Mouse (Mus musculus) kidney, adult 9 months (tissue): ENCODE data around the gene Vmn2r78.
"Not testable (repeated sequence)": the region's sequence is repeated elsewhere in the genome, so short reads cannot be mapped to it uniquely, and the experiment has no call there.

Experiments
- DNase-seq: peaks from one replicate; pipeline ENCODE4 v3.0.0; 2022

The Vmn2r78 gene

DNA sequence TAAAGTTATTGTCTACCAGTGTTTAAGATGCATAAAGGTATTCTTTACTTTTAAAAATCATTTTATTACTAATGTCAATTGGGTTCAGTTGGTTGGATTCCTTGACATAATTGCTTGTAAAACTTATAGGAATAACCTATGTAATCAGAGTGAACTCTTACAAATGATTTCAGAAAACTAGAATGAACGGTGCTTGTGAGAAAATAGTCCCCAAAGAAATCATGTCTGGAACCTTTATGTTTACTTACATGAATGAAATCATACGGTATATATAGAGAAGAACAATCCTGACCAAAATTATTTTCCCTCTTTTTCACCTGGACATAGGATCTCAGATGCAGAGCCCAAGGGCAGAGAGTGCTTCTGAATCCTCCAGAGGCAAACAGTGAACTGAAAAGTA lies at the start of gene Vmn2r78:
Gene Vmn2r78 (plus strand): TSS at position 301 of the 400 bp plus-strand sequence.
- not testable (repeated sequence) for DNase-seq

DNA sequence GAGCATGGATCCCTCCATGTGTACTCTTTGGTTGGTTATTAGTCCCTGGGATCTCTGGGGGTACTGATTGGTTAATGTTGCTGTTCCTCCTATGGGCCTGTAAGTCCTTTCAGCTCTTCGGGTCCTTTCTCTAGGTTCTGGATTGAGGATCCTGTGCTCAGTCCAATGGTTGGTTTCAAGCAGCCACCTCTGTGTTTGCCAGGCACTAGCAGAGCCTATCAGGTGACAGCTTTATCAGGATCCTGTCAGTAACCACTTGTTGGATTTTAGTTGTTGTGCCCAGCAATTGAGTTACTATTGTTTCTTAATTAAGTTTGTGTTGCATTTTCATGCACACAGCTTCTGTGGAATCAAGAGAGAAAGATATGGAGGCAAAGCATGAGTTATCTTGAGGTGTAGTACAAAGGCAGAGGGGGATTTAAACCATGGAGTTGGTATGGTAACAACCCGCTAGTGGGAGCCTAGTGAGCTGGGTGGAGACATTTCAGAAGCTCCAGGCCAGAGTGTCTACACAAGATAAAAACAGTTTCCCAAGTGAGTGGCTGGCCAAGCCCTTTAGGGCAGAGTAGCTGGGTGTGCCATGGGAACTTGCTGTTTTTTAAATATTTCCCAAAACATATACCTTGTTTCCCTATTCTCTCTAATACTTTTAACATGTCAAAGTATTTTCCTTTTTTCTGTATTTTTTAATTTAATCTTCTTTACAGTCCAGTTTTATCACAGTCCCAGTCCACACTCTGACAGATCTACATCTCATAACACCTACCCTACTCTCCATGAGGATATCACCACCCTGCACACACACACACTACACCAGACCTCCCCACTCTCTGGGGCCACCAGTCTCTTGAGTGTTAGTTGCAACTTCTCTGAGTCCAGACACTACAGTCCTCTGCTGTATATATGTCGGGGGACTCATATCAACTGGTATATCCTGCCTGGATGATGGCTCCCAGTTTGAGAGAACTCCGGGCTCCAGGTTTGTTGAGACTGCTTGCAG lies 25.1 kb upstream of the Vmn2r78 start:
- no peak for DNase-seq

DNA sequence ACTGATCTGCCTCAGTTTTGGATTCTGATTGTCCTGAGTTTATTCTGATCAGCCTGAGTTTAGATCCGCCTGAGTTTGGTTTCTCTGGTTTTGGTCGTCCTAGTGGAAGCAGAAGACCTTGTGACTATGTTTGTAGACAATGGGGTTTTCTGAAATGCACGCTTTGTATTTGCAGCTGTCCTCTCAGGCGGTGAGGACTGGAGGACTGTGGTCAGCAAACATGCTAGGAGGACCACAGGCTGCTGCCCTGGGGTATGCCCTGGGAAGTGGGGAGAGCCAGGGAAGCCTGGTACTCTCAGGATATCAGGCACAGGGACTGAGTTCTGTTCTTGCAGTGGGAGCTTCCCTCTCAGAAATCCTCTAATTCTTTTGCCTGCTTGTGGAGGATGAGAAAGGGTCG lies 22.4 kb downstream of the Vmn2r78 start:
- DNase-seq: no peak

DNA sequence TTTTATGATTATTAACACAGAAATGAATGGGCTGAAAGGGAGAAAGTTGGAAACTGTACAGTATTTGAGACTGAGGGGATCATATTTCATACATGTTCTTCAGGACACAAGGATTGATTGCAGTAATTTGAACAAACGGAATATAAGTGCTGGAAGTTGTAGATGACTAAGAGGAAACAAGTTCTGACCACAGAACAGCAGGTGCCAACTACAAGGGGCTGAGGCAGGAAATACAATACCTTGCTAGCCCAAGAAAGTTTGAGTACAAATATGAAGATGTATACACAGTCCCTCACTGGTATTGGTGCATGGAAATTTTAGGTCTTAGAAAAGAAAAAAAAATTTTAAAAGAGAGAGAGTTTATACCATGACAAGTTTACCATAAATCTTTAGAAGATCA lies 79.8 kb downstream of the Vmn2r78 start:
- DNase-seq: no peak

DNA sequence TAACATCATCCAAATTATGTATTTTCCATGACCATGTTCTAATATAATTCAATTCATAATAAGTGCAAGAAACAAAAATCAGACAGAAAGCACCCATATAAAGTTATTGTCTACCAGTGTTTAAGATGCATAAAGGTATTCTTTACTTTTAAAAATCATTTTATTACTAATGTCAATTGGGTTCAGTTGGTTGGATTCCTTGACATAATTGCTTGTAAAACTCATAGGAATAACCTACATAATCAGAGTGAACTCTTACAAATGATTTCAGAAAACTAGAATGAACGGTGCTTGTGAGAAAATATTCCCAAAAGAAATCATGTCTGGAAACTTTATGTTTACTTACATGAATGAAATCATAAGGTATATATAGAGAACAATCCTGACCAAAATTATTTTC lies 80.9 kb downstream of the Vmn2r78 start, which contains the start of gene Vmn2r79:
Gene Vmn2r79 (plus strand): TSS at position 301 of the 400 bp plus-strand sequence.
- not testable (repeated sequence) for DNase-seq
